Mouse (Mus musculus) megakaryocyte, embryonic 14.5 days (primary cell): ENCODE measurements around the gene Syt5. TPM values are rescaled to one million over a fixed set of nuclear protein-coding genes. Genes with fewer than 3 reads are reported as not detected.
A peak's percentile ranks its signal among the peaks of the same experiment; 100 is the strongest.

ENCODE experiments used
- H3K27me3 ChIP-seq: replicated peaks from 2 replicates; pipeline ENCODE3; 2012; ENCODE audit warnings: inconsistent platforms
- H3K36me3 ChIP-seq: replicated peaks from 2 replicates; pipeline ENCODE3; 2012; ENCODE audit warnings: low read length, inconsistent platforms, mixed read lengths
- H3K4me1 ChIP-seq: 2 replicates; pipeline ENCODE4 v1.6.1; 2012; ENCODE audit warnings: inconsistent platforms
- H3K4me3 ChIP-seq: replicated peaks from 2 replicates; pipeline ENCODE3; 2012; ENCODE audit warnings: moderate library complexity, mild to moderate bottlenecking, inconsistent platforms
- H3K9me3 ChIP-seq: 2 replicates; pipeline ENCODE4 v1.6.1; 2012; ENCODE audit warnings: inconsistent platforms
- FLI1 ChIP-seq: IDR thresholded peaks from 2 replicates; pipeline ENCODE4 v1.6.1; 2012; ENCODE audit warnings: low read length, inconsistent platforms, mixed read lengths
- GATA1 ChIP-seq: IDR thresholded peaks from 3 replicates; pipeline ENCODE4 v1.6.1; 2012; ENCODE audit warnings: mixed read lengths, low read length, inconsistent platforms, borderline replicate concordance
- polyA plus RNA-seq: library from polyadenylated mRNA; stranded (reverse); fragments of >175 nt; gene quantifications from 2 replicates; pipeline ENCODE4 v1.2.3, GENCODE M21; 2012; ENCODE audit warnings: low replicate concordance; ENCODE audit not compliant: insufficient read depth

Gene Syt5
- polyA plus RNA-seq, 1 experiment, result 2.6 TPM

DNA sequence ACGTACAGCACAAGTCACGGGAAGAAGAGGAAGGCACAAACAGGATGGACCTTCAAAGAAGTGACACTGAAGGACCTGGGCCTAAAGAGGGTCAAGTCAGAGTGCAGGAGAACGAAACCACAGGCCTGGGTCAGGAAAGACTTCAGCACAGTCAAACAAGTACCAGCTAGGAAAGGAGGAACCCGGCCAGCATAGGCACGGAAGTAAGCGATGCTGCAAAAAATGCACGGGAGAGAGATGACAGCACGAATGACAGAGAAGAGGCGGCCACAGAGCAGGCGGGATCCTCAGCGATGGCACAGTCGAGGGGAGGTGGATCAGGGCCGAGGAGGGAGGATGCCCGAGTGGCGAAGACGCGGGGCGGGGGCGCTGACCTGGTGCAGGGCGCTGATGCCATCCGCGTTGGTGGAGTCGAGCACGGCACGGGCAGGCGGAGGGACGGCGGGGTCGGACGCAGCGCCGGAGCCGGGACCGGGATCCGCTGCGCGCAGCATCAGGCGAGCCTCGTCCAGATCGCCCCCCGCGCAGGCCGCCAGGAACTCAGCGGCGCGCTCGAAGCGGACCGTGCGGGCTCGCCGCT is 46.4 kb downstream of the Syt5 start:
- no peak for TF ChIP-seq FLI1
- no peak for TF ChIP-seq GATA1
- no peaks in the 10 kb centered on the region for H3K27me3 ChIP-seq
- peak overlapping the region; percentile 100 for H3K4me3 ChIP-seq
- peaks cover 42% of the 10 kb centered on the region for H3K36me3 ChIP-seq
- no peaks in the 10 kb centered on the region for H3K9me3 ChIP-seq
- peaks cover 84% of the 10 kb centered on the region for H3K4me1 ChIP-seq

DNA sequence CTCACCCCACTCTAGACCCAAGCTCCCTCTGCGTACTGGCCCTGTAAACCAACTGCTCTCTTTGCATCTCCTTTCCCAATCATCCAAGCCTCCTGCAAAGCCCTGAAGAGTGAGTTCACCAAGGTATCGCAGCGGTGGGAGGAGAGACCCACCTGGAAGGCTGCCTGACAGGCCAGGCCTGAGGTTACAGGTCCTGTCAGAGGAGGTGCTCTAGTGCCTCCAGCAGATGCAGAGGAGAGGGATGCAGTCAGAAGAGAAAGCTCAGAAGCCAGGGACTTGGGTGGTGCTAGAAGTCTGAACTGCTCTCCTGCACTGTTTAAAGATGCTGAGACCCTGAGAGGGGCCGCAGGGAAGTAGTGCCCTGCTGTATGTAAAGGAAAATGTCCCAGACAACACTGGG is 48.3 kb downstream of the Syt5 start:
- no peak for TF ChIP-seq GATA1
- no peak for TF ChIP-seq FLI1
- no peaks in the 10 kb centered on the region for H3K27me3 ChIP-seq
- no peaks in the 10 kb centered on the region for H3K9me3 ChIP-seq
- peak overlapping the region; percentile 100 for H3K4me3 ChIP-seq
- peaks cover 84% of the 10 kb centered on the region for H3K4me1 ChIP-seq
- peaks cover 61% of the 10 kb centered on the region for H3K36me3 ChIP-seq

DNA sequence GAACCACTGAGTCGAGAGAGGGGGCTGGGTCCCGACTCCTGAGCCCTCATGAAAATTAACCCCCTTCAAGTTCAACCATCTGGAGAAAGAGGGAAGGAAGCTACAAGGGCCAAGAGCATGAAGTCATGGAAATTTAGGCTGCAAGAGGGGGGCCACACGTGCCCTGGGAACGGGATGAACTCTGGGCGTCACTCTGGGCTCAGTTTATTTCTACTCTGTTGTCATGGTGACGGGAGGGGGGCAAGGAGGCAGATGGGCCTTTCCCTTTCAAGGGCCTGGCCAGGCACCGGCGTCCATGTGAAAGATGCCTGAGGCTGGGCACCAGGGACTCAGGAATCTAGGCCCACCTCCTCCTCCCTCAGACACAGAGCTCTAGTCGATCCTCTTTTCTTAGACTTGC is 49.1 kb downstream of the Syt5 start:
- H3K27me3 ChIP-seq, result no peaks in the 10 kb centered on the region
- no peaks in the 10 kb centered on the region for H3K9me3 ChIP-seq
- peaks cover 69% of the 10 kb centered on the region for H3K36me3 ChIP-seq
- TF ChIP-seq GATA1 (no peak), FLI1 (no peak)
- H3K4me1 ChIP-seq, result peaks cover 84% of the 10 kb centered on the region
- peak overlapping the region; percentile 100 for H3K4me3 ChIP-seq

DNA sequence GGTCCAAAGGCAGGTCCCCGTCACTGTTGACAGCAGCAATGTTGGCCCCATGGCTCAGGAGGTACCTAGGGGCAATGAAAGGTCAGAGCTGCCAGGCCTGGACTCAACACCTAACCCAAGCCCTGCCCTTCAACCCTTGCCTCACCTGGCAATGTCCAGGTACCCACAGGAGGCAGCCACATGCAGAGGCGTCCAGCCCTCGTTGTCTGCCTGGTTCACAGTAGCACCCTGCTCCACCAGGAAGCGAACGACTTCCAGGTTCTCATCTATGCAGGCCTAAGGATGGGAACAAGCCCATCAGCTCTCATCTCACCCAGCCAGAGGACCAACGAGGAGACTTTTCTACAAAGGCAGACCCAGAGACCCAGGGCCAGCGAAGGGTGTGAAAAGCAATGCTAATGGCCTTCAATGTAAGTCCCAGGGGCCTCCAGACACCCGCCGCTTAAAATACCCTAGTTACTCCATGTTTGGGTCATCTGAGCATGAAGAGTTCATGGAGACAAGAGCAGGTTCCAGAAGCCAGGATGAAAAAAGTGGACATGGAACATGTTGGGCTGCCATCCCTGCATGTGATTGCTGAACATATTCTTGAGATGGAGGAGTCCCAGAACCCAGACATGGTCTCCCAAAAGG is 50.0 kb downstream of the Syt5 start:
- H3K4me3 ChIP-seq, result peak overlapping the region; percentile 67
- H3K36me3 ChIP-seq, result peaks cover 78% of the 10 kb centered on the region
- no peaks in the 10 kb centered on the region for H3K9me3 ChIP-seq
- H3K4me1 ChIP-seq, result peaks cover 84% of the 10 kb centered on the region
- no peak for TF ChIP-seq GATA1
- no peak for TF ChIP-seq FLI1
- H3K27me3 ChIP-seq, result no peaks in the 10 kb centered on the region

DNA sequence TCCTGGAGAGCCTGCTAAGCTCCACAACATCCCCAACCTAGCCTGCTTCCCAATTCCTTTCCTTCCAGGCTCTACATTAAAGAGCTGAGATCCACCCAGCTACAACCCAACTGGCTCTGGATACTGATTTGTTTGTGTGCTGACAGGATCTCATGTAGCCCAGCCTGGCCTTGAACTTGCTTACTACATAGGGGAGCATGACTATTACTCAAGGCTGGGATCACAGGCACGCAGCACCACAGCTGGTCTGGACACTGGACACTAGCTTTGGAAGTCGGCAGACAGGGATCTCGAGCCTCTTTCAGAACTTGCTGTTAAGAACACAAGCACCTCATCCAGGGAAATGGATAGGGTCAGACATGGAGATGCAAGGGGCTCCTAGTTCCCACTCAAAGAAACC is 50.9 kb downstream of the Syt5 start:
- H3K4me1 ChIP-seq, result peaks cover 89% of the 10 kb centered on the region

DNA sequence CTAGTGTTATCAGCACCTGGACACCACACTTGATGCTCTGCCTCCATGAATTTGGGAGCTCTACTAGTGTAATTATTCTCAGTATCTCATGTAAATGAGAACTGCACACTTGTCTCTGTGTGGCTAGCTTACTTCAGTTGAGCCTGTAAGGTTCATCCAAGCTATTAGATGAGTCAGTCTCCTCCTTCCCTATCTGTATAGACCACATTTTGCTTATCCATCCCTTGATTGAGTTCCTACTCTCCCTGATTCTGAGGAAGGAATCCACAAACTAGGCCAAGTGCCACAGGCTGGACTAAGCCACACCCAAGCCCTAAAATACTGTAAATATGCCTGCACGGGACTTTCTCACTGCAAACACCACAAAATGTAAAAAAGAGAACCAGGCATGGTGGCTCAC is 53.4 kb downstream of the Syt5 start:
- TF ChIP-seq FLI1, result no peak
- TF ChIP-seq GATA1, result no peak; the same call in 2 of the 3 replicates
- Histone ChIP-seq H3K9me3 (no peaks in the 10 kb centered on the region), H3K4me1 (peaks cover 100% of the 10 kb centered on the region), H3K36me3 (peaks cover 98% of the 10 kb centered on the region), H3K27me3 (no peaks in the 10 kb centered on the region), H3K4me3 (peak overlapping the region; percentile 38)

More for the DNA sequence above, 50.9 kb downstream of the Syt5 start:
- peak overlapping the region; percentile 15 for H3K4me3 ChIP-seq
- no peak for TF ChIP-seq FLI1
- no peak for TF ChIP-seq GATA1
- H3K27me3 ChIP-seq, result no peaks in the 10 kb centered on the region
- H3K9me3 ChIP-seq, result no peaks in the 10 kb centered on the region
- peaks cover 87% of the 10 kb centered on the region for H3K36me3 ChIP-seq

DNA sequence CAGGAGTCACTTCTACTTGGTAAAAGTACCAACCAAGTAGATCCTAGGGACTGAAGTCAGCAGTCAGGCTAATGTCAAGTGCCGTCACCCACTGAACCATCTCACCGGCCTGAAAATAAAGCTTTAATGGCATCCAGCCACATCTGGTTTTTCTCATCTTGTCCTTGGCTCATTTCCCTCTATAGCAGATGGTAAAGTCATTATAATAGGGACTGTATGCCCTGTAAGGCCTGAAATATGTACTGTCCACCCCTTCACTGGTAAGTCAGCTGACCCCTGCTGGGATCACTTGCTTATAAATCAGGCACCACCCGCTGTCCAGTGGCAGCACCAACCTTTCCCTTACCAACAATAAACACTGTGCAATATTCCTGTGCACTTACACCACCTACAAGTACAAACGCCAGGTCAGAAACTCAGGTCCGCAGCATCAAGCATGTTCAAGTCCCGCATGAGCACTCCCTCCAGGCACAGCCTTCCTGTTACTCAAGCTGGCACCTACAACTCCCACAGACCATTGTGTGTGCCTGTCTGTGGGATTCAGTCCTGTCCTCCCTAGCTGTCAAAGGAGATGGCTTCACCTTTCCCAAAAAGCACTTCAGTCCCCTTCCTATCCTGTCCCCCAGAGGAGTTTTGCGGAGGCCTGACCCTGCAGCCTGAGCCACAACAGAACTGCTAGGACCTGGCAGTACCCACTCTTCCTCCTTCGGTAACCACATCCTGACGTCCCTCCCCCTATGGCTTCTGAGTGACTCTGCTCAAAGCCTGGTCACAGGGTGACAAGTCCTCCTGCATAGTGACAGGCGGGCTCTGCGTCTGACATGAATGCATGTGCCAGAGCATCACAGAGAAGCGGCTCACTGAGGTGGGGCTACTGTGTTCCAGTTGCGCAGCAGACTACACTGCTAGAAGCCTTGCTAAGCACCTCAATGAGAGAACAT is 54.8 kb downstream of the Syt5 start:
- TF ChIP-seq GATA1 (no peak), FLI1 (no peak)
- peak overlapping the region; percentile 87 for H3K4me3 ChIP-seq
- no peaks in the 10 kb centered on the region for H3K9me3 ChIP-seq
- H3K36me3 ChIP-seq, result peaks cover 98% of the 10 kb centered on the region
- H3K27me3 ChIP-seq, result no peaks in the 10 kb centered on the region
- peaks cover 100% of the 10 kb centered on the region for H3K4me1 ChIP-seq

DNA sequence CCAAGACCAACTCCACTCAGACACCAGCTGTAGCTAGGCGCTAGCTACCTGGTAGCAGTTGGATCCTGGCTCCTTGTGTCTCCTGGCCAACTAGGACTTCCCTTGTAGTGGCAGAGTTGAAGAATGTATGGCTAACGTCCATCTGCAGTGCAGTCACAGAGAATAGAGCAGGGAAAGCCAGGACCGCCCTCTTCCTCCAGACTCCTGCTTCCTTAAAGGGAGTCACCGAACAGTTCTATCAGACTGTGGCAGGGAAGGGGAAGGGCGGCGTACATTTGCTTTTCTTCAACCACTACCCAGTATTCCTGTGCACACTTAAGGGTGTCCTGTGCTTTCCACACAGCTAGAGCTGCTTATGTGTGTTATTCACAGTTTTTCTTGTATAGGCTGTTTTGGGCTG is 56.0 kb downstream of the Syt5 start:
- Histone ChIP-seq H3K4me1 (peaks cover 95% of the 10 kb centered on the region), H3K27me3 (no peaks in the 10 kb centered on the region), H3K36me3 (peaks cover 98% of the 10 kb centered on the region), H3K9me3 (no peaks in the 10 kb centered on the region), H3K4me3 (peak overlapping the region; percentile 78)
- TF ChIP-seq GATA1, result no peak
- TF ChIP-seq FLI1, result no peak

Other genes with a start within 250 kb of the Syt5 start
- gene Ncr1, start 209.8 kb downstream of the Syt5 start, polyA plus RNA-seq, result not detected in 2 replicates
- 6.8 and 11.2 TPM in 2 replicates for gene Gp6, start 149.8 kb downstream of the Syt5 start, polyA plus RNA-seq
- 0.54 and 1.6 TPM in 2 replicates for gene Rdh13, start 101.9 kb downstream of the Syt5 start, polyA plus RNA-seq
- not detected in 2 replicates for gene Eps8l1, start 86.9 kb downstream of the Syt5 start, polyA plus RNA-seq
- gene Ppp1r12c, start 45.9 kb downstream of the Syt5 start, polyA plus RNA-seq, result 267 and 1,249 TPM in 2 replicates
- gene Tnnt1, start 31.2 kb downstream of the Syt5 start, polyA plus RNA-seq, result 38.2 TPM in 1 of 2 replicates, not detected in the other
- gene Tnni3, start 23.3 kb downstream of the Syt5 start, polyA plus RNA-seq, result 3.9 TPM in 1 of 2 replicates, not detected in the other
- gene Dnaaf3, start 15.1 kb downstream of the Syt5 start, polyA plus RNA-seq, result 1.3 and 5.0 TPM in 2 replicates
- 0.16 TPM in 1 of 2 replicates, not detected in the other for gene Ptprh, start 56.5 kb upstream of the Syt5 start, polyA plus RNA-seq
- gene Tmem86b, start 83.9 kb upstream of the Syt5 start, polyA plus RNA-seq, result 5.3 and 15.1 TPM in 2 replicates
- gene Ppp6r1, start 111.5 kb upstream of the Syt5 start, polyA plus RNA-seq, result 361 and 465 TPM in 2 replicates
- 71.8 and 116 TPM in 2 replicates for gene Hspbp1, start 137.5 kb upstream of the Syt5 start, polyA plus RNA-seq
- gene Brsk1, start 143.1 kb upstream of the Syt5 start, polyA plus RNA-seq, result 0.08 TPM in 1 of 2 replicates, not detected in the other
- 0.43 TPM in 1 of 2 replicates, not detected in the other for gene Tmem150b, start 177.7 kb upstream of the Syt5 start, polyA plus RNA-seq
- gene Kmt5c, start 192.6 kb upstream of the Syt5 start, polyA plus RNA-seq, result 241 and 733 TPM in 2 replicates
- 47.7 and 94.6 TPM in 2 replicates for gene Cox6b2, start 205.6 kb upstream of the Syt5 start, polyA plus RNA-seq
- gene Fam71e2, start 223.8 kb upstream of the Syt5 start, polyA plus RNA-seq, result not detected in 2 replicates
- 0.26 and 1.9 TPM in 2 replicates for gene Il11, start 235.3 kb upstream of the Syt5 start, polyA plus RNA-seq
- gene Tmem190, start 235.4 kb upstream of the Syt5 start, polyA plus RNA-seq, result not detected in 2 replicates
- 29.3 and 145 TPM in 2 replicates for gene Tmem238, start 242.1 kb upstream of the Syt5 start, polyA plus RNA-seq
- gene Rpl28, start 245.3 kb upstream of the Syt5 start, polyA plus RNA-seq, result 3,598 and 12,997 TPM in 2 replicates